Mouse (Mus musculus): ENCODE data around the gene Lrriq4.

GRCm38 (mm10) chr3:30695661-30696060 is 51.4 kb downstream of the Lrriq4 start:
- no peak for TF ChIP-seq CTCF (IDR thresholded peaks at IDR 0.05; ENCODE audit: control insufficient read depth, insufficient read depth, insufficient replicate concordance, low read depth, low read length)
- no peak for TF ChIP-seq POLR2A (IDR thresholded peaks at IDR 0.05; ENCODE audit: control insufficient read depth, low read depth, low read length)
